Mouse (Mus musculus) cerebellum, postnatal 36 days (tissue): ENCODE results near the gene Brca1.
"Not testable (repeated sequence)": the region's sequence is repeated elsewhere in the genome, so short reads cannot be mapped to it uniquely, and the experiment has no call there.

Experiments
- DNase-seq, 2 experiments: peaks; one replicate each; pipeline ENCODE4 v3.0.0; 2021 to 2022; ENCODE audit warnings: mixed read lengths in 2 of 2

The Brca1 gene

GRCm38 (mm10) chr11:101468731-101469130 lies 83.0 kb downstream of the Brca1 start:
- DNase-seq, result peak in 1 of 2 experiments; percentile 15

GRCm38 (mm10) chr11:101468263-101468688 lies 83.5 kb downstream of the Brca1 start:
- peak in 1 of 2 experiments; percentile 22 for DNase-seq

GRCm38 (mm10) chr11:101467477-101468262 lies 84.1 kb downstream of the Brca1 start:
- peak; percentile 57 to 62 for DNase-seq

DNA sequence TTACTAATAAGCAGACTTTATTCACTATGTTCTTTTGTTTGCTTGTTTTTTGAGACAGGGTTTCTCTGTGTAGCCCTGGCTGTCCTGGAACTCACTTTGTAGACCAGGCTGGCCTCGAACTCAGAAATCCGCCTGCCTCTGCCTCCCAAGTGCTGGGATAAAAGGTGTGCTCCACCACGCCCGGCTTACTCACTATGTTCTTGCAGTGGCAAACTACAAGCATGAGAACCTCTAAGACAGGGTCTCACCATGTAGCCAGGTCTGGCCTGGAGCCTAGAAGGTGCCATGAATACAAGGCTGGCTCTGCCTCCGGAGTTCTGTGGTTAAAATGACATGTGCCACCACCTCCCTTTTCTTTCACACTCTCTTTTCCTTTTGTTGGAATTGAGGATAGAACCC lies 85.2 kb downstream of the Brca1 start:
- DNase-seq, result not testable (repeated sequence)

DNA sequence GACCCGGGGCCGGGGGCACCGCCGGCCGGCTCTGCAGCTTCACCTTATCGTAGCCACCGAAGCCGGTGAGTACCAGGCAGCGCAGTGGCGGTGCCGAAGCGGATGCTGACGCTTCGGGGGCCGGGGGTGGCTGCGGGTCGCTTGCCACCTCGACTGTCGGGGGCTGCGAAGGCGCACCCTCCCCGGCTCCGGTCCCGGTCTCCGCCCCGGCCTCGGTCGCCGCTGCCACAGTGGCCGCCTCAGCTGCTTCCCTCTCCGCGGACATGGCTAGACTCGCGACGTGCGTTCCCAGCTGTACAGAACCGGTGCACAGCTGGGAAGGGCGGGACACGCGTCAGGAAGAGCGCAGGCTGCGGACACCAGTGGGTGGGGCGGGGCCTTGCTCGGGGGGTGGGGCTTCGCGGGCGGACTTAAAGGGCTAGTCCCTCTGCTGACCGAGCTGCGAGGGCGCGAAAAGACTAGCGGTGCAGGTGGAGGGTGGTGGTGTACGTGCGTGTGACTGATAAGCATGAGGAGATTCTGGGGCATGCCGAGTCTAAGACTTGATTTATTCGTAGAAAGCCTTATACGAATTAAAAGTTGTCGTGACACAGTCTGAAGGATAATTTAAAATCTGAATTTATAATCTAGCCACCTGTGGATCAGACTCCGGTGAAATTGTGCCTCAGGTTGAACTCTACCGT lies 85.7 kb downstream of the Brca1 start, which contains the start of gene Vat1:
Vat1 (minus strand) TSS at position 362 of the 683 bp plus-strand sequence.
- peak; percentile 51 to 62 for DNase-seq

DNA sequence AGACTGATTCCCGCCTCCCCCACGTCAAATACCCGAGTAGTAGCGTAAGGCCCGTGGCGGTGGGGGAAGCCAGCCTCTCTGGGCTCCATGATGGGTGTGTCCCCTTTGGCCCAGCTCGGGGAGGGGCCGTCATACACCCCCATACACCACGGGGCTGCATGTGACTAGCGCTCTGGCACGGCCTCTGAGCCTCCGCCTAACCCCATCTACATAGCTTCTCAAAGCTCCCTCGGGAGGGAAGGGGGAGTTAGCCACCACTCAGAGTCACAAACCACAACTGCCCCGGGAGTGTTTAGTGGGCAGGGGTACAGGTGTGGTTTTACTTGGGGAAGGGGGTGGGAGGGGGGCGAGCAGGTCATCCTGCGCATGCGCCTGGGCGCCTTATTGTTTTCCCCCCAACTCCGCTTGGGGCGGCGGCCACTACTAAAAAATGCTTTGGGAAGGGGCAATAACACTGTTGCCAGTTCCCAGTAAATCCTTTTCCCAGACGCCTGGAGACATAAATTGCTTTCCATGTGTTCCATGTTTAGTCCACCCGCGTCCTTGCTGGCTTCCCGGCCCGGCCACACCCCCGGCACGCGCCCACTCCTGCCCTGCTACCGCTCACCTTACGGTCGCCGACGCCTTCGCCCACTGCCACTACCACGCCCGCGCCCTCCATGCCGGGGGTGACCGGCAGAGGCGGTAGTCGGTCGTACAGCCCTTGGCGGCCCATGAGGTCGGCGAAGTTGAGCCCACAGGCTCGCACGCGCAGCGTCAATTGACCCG lies 86.5 kb downstream of the Brca1 start:
- DNase-seq, result peak in 1 of 2 experiments; percentile 16

DNA sequence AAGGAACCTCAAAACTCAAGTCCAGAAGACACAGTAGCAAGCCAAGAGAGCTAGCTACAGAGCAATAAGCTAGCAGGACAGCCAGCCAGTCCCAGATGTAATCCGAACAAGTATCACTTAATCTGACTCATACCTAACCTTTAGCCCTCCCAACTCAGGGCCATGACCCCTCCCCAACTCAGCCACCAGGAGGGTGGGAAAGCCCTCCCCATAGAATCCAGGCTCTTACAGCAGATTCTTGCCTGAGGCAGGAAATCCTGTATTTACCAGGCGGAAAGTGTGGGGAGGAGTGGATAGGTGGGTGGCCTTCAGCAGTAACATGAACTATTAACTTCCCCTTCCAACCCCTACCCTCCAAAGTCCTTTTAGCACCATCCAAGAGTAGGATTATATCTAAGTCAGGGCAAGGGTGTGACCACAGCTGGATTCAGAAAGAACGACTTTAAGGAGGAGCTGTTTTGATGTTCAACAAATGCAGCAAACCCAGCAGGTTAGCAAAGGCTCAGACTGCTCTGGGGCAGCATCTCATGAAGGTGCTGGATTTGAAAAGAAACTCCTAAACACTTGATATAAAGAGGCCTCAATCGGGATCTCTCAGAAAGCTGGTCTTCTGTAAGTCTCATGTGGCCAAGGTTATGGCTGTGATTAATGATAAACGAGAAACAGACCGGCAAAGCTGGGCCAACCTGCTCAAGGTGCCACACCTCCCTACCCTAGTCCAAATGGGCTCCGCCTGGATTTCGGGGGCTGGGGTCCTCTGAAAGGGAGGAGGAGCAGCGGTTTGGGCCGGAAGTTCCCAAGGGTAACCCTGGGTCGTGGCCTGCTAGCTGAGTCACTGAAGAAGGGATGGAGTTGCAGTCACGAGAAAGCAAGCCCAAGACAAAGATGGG lies 87.3 kb downstream of the Brca1 start, which contains the start of gene Rnd2:
Rnd2 (plus strand) TSS at position 789 of the 890 bp plus-strand sequence.
- no peak for DNase-seq

DNA sequence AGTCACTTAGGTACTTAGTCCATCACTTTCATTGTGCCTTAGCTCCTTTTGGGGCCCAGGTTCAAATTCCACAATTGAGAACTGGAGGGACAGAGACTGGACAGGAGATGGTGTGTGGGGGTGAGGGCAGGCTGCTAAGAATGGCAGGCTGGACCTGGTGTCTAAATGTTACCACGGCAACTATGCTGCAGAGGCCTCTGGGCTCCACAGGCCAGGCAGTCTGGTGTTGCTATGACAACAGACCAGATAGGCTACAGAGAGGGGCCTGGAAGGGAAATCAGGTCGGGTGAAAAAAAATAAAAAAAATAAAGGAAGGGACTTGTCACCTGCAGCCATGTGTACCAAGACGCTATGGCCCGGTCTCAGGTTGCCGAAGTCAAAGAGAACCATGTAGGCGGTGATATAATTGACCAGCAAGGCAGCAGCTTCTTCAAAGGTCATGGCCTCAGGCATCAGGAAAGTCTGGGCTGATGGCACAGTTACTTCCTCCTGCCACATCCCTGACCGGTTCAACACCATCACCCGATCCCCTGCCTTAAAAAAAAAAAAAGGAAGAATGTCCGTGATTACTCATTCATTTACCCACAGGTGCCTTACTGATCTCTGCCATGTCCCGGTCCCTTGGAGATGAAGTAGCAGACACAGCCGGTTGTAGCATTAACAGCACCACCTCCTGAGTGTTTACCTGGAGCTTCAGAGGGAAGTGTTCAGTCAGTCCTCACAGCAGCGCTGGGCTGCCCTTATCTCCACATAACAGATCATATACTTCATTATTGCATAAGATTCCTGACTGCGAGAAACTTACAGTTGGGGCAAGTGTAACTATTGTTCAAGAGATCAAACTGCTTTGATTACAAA lies 88.9 kb downstream of the Brca1 start:
- DNase-seq, result no peak

DNA sequence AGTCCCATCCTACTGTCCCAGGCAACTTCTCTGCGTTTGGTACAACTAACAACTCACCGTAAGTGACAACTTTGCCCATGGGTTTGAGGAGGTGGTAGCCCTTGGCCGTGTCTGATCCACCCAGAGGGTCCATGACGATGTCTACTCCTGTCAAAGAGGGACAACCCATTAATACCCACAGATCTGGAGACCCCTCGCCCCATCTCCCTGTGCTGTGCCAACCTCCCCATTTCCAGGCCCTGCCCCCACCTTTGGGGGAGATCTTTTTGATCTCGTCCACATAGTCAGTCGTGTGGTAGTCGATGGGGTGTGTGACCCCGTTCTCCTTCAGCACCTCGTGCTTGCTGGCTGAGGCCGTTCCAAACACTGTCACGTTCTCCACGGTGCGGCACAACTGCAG lies 89.6 kb downstream of the Brca1 start:
- DNase-seq, result no peak

DNA sequence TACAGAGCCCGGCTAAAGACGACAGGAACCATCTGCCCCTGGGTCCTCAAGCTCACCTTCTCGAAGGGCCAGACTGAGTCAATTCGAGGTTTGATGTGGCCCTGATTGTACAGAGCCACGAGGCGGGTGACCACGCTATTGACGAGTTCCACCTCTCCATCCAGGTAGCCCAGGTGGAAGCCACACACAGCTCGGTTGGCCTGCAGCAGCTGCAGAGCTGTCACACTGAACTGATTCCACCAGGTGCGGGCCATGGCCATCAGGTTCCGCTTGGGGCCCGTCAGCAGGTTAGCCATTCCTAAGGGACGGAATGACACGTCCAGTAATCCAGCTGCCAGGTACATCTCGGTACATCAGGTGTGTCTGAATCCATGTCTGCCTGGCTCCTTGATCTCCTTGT lies 91.4 kb downstream of the Brca1 start:
- no peak for DNase-seq

DNA sequence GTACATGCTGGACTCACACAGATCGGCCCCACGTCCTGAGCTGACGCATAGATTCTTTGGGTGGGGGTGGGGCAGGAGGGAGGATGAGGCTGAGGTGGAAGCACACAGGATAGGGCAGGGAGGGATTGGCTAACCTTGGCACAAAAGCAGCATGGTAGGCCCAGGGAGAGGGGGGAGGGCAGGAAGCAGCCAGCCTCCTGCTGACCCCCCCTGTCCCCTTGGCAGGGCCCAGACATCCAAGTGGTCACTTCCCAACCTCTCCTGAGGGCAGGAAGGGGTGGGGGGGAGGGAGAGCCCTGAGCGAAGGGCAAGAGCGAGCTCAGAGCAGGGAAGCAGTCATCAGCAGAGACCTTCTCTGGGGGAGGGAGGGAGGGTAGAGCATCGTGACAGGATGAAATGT lies 92.0 kb downstream of the Brca1 start:
- no peak for DNase-seq

DNA sequence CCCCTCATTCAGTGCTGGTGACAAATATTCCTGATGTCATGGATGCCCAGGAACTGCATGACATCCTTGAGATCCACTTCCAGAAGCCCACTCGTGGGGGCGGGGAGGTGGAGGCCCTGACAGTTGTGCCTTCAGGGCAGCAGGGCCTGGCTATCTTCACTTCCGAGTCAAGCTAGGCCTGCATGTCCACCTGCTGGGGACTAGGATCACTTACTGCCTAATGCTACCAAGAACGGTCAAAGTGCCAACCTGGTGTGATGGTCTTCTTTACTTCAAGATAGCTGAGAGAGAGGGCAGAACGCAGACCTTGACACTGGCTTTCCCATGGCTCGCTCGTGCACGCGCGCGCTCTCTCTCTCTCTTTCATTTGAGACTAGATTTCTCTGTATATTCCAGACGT lies 93.5 kb downstream of the Brca1 start:
- no peak for DNase-seq

DNA sequence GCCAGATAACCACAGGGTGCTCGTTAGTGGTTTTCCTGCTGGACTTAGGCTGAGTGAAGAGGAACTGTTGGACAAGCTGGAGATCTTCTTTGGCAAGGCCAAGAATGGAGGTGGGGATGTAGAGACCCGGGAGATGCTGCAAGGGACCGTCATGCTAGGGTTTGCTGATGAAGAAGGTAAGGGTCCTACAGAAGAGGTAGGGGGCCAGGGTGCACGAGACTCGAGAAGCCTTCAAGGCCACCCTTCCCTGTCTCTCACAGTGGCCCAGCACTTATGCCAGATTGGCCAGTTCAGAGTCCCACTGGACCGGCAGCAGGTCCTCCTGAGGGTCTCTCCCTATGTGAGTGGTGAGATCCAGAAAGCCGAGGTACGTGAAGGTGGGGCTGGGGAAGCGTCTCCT lies 94.1 kb downstream of the Brca1 start:
- no peak for DNase-seq

DNA sequence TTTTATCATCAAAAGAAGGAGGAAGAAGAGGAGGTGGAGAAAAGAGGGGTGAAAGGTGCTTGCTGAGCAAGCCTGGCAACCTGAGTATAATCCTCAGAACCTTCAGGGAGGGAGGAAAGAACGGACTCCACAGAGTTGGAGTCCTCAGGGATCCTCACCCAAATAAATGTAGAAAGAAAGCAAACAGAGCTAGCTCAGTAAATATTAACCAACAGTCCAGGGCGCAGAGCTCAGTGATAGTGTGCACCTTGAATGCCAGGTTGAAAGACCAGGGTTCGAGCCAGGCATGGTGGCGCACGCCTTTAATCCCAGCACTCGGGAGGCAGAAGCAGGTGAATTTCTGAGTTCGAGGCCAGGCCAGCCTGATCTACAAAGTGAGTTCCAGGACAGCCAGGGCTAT lies 96.1 kb downstream of the Brca1 start:
- DNase-seq, result no peak

DNA sequence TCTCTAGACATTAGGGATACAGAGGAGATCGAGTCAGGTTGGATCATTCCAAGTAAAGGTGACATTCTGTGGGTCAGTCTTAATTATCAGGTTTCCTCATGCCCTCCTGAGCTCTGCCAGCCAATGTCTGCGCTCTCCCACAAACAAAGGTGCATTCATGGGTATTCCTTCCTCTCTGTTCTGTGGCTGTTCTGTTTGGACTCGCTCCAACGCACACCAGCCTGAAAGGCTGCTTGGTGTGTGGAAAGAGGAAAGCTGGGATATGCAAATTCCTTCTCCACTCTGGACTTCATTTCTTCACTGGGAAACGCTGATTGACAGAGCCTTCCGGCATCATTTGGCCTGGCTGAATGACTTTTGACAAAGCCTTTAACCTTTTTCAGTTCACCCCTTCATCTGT lies 97.1 kb downstream of the Brca1 start:
- DNase-seq, result no peak

- DNase-seq, result no peak
Observed at GRCm38 (mm10) chr11:101452093-101452774, 99.5 kb downstream of the Brca1 start.

GRCm38 (mm10) chr11:101451536-101451935 lies 100.2 kb downstream of the Brca1 start:
- no peak for DNase-seq

GRCm38 (mm10) chr11:101450394-101450793 lies 101.4 kb downstream of the Brca1 start:
- no peak for DNase-seq

GRCm38 (mm10) chr11:101449596-101449995 lies 102.2 kb downstream of the Brca1 start:
- DNase-seq, result not testable (repeated sequence)

DNA sequence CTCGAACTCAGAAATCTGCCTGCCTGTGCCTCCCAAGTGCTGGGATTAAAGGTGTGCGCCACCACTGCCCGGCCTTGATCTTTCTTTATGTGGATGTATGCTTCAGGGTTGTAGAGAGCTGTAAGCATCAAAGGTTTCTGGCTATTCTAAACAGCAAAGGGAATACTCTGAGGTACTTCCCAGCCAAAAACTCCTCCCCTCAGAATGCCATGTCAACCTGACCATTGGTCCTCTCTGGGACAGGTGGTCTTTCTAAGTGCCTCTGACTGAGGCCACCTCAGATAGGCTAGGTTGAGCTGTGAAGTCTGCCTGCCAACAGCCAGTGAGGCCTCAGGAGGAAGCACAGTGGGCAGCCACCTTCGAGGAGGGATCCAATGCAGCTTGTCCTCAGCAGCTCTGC lies 102.9 kb downstream of the Brca1 start:
- DNase-seq, result no peak
